Mouse (Mus musculus) heart, postnatal 25 days (tissue): Measurements from ENCODE around the gene Lrrc63. TPM values are rescaled to one million over a fixed set of nuclear protein-coding genes. Genes with fewer than 3 reads are reported as not detected.

ENCODE experiments used
- DNase-seq: peaks from one replicate; pipeline ENCODE4 v3.0.0; 2022; ENCODE audit warnings: low spot score
- intact Hi-C: fragments of 180-260 bp; cut with DNase I; formaldehyde crosslinking; loops from one replicate; pipeline ENCODE4 v1.15.1; 2025
- total RNA-seq, 2 experiments: library from RNA; stranded (reverse); gene quantifications; 2 replicates each; pipeline ENCODE4 v1.2.3; 2021

The Lrrc63 gene
- total RNA-seq, 2 experiments from 2014 or later = not detected

- DNase-seq = no peak
- intact Hi-C loops = no loop called here
Observed at GRCm38 (mm10) chr14:75045184-75045583, 85.5 kb downstream of the Lrrc63 start.

DNA sequence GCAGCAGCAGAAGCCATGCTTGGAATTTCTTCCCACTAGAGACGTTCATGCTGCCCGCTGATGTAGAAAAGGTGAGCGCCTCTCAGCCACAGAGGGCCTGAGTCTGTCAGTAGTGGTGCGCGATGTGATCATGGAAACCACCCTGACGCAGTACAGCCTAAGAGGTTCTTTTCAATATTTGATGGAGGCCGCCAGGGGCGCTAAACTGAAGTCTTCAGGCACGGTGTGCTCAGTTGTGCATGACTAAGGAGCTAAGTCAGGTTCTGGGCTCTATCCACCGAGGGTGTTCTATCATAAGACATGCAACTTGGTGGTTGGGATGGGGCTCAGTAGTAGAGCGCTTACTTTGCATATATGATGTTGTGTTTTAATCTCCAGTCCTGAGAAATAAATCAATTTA, 95.2 kb downstream of the Lrrc63 start:
- intact Hi-C loops = no loop called here
- DNase-seq = no peak

Other genes starting within 250 kb of the Lrrc63 start
- 10 to 100 TPM; 16.8 to 17.9 TPM for gene Lrch1, start 183.0 kb downstream of the Lrrc63 start, total RNA-seq
- 1 to 10 TPM in 1 of 2 experiments, under 1 TPM in 1; 0.49 to 1.1 TPM for gene Rubcnl, start 114.9 kb downstream of the Lrrc63 start, total RNA-seq
- 10 to 100 TPM; 12.9 to 13.0 TPM for gene Lcp1, start 220 bp upstream of the Lrrc63 start, total RNA-seq
- gene Cpb2, start 111.4 kb upstream of the Lrrc63 start, total RNA-seq = not detected
- 10 to 100 TPM; 25.4 to 26.3 TPM for gene Zc3h13, start 153.5 kb upstream of the Lrrc63 start, total RNA-seq